Mouse (Mus musculus): Measurements from ENCODE around the gene Myof. TPM values are rescaled to one million over a fixed set of nuclear protein-coding genes. Genes with fewer than 3 reads are reported as not detected.

The Myof gene
- polyA plus RNA-seq, 1 experiment from 2014 or later: 467 TPM

DNA sequence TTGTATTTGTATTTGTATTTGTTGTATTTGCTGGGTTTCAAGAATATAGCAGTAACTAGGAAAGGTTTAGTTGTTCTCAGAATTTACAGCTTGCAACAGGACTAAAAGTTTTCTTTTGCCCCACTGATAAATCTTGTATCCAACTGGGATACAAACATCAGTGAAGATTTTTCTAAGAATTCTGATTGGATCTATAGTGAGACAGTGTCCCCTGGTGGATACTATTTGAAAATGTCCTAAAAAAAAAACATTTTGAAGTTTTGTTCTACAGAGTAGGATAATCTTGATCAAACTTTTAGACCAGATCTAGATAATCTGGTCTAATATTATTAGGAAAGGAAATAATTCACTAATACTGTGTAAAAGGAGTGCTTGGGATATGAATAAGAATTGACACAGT, 106.3 kb downstream of the Myof start:
- no peaks in the 10 kb centered on the region for H3K27me3 ChIP-seq
- no peak for DNase-seq (ENCODE audit: low read depth, low spot score)
- in situ Hi-C loops (cut with MboI; ENCODE audit: low pct_unique_long_range_greater_than_20kb): loop anchor here (5.0 kb wide), 1 partner anchor 100 kb away; no protein-coding TSS in a partner anchor
- peak; percentile 49 for TF ChIP-seq CTCF (IDR thresholded peaks at IDR 0.05)
- ATAC-seq: no peak
- ChIA-PET CTCF (interaction anchor here (0.6 to 2.1 kb wide), 10 partner anchors 13 to 373 kb away, joined by 3 to 10 read pairs (median 4); no protein-coding TSS in a partner anchor), POLR2A (no interaction called here)

DNA sequence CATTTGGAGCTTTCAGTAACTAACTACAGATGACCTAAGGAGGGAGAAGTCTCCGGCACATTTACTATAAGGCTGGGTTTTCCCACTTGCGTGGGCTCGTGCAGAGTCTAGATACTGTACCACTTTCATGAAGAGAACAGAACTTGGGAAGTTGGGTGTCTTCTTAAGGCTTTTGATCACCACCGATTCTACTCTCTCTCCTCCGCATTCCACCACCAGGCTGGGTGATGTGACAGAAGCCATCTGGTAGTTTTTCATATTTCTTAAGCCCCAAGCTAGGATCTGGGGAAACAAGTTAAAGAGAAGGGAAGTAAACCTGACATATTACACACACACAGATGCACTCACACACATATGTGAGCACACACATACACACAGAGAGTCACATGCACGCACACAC, 108.7 kb downstream of the Myof start:
- CTCF ChIA-PET: interaction anchor here (0.9 to 1.3 kb wide), 4 partner anchors 9 to 332 kb away, joined by 3 read pairs; no protein-coding TSS in a partner anchor
- no peaks in the 10 kb centered on the region for H3K27me3 ChIP-seq
- DNase-seq (ENCODE audit: low read depth, low spot score) (no peak), ATAC-seq (no peak)
- POLR2A ChIA-PET: no interaction called here
- TF ChIP-seq CTCF (IDR thresholded peaks at IDR 0.05): no peak
- in situ Hi-C loops (cut with MboI; ENCODE audit: low pct_unique_long_range_greater_than_20kb): loop anchor here (5.0 kb wide), 2 partner anchors 97 to 332 kb away; no protein-coding TSS in a partner anchor

DNA sequence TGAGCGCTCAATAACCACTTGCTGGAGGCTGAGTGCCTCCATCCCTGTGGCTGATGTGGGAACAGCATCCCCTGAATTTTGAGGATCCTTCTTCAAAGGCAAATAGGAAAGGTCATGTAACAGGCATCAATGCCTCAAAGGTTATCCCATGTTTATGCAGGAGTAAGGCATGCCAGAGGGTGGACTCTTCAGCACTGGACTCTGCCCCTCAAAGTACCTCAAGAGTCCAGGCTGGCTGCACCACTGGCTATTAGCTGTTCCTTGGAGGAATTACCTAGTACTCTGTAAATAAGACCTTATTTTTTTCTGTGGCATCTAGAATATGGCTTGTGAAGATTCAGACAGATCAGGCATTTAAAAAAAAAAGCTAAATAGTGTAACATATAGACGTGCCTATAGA, 111.2 kb downstream of the Myof start:
- in situ Hi-C loops (cut with MboI; ENCODE audit: low pct_unique_long_range_greater_than_20kb): loop anchor here (5.0 kb wide), 1 partner anchor 330 kb away; no protein-coding TSS in a partner anchor
- H3K27me3 ChIP-seq: no peaks in the 10 kb centered on the region
- ATAC-seq (no peak), DNase-seq (ENCODE audit: low read depth, low spot score) (no peak)
- POLR2A ChIA-PET: interaction anchor here (1.1 kb wide), 1 partner anchor 10 kb away, joined by 3 read pairs; no protein-coding TSS in a partner anchor
- no peak for TF ChIP-seq CTCF (IDR thresholded peaks at IDR 0.05)
- CTCF ChIA-PET: interaction anchor here (1.0 kb wide), 1 partner anchor 120 kb away, joined by 3 read pairs; no protein-coding TSS in a partner anchor

DNA sequence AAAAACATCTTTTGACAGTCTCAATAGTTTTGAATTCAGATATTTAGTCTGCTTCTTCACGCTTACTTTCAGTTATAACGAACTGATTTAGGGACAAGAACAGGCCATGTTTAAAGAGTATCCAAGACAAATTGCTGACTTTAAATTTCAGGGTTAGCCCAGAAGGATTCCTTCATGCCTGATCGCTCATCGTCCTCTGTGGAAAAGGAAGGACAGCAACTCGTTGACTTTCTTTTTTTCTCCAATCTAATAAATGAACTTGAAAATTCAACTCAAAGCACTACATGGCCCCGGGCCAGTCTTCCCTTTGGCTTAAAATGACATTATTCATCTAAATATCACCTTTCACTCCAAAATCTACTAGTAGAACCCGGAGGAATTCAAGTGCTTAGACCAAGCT, 115.5 kb downstream of the Myof start:
- ATAC-seq (no peak), DNase-seq (ENCODE audit: low read depth, low spot score) (no peak)
- POLR2A ChIA-PET: interaction anchor here (0.7 kb wide), 1 partner anchor 315 kb away, joined by 3 read pairs; no protein-coding TSS in a partner anchor
- in situ Hi-C loops (cut with MboI; ENCODE audit: low pct_unique_long_range_greater_than_20kb): no loop called here
- no peak for TF ChIP-seq CTCF (IDR thresholded peaks at IDR 0.05)
- no peaks in the 10 kb centered on the region for H3K27me3 ChIP-seq
- CTCF ChIA-PET: no interaction called here

DNA sequence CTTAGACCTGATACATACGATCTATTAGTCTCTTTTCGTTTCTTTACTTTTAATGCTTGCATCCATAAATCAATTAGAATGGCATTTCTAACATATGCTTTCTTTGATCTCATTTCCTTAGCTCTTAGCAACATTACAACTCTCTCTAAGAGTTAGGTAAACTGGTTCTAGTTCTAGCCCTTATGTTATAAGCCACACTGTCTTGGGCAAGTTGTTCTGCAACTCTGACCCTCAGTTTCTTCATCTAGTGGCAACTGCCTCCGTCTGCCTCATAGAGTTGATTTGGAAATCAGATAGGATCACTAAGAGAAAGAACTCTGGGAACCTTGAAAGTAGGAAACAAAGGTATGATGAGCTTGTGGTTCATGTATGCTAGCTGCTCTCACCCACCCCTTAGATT, 118.1 kb downstream of the Myof start:
- ChIA-PET CTCF (interaction anchor here (0.8 kb wide), 2 partner anchors 8 to 9 kb away, joined by 3 read pairs; no protein-coding TSS in a partner anchor), POLR2A (no interaction called here)
- DNase-seq (ENCODE audit: low read depth, low spot score) (no peak), ATAC-seq (no peak)
- H3K27me3 ChIP-seq: no peaks in the 10 kb centered on the region
- TF ChIP-seq CTCF (IDR thresholded peaks at IDR 0.05): no peak
- in situ Hi-C loops (cut with MboI; ENCODE audit: low pct_unique_long_range_greater_than_20kb): no loop called here

DNA sequence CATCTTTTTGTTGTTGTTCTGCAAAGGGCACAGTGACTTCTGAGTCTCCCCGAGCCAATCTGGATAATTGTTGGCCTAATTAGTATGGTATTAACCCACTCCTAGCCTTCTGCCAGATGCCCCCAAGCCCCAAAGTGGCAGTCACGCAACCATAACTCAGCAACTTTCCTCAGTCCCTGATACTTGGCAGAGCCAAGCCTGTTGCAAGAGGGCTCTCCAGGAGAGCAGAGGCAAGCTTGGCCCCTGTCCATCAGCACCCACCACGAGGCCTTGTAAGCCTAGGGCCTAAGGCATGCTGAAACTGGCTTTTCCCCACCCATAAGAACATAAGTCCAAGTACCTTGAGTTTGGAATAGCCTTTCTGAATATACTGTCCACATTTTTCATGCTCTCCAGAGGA, 119.1 kb downstream of the Myof start:
- peak; percentile 58 for DNase-seq (ENCODE audit: low read depth, low spot score)
- ChIA-PET CTCF (no interaction called here), POLR2A (no interaction called here)
- no peak for TF ChIP-seq CTCF (IDR thresholded peaks at IDR 0.05)
- no peaks in the 10 kb centered on the region for H3K27me3 ChIP-seq
- in situ Hi-C loops (cut with MboI; ENCODE audit: low pct_unique_long_range_greater_than_20kb): no loop called here
- peak; percentile 60 for ATAC-seq

DNA sequence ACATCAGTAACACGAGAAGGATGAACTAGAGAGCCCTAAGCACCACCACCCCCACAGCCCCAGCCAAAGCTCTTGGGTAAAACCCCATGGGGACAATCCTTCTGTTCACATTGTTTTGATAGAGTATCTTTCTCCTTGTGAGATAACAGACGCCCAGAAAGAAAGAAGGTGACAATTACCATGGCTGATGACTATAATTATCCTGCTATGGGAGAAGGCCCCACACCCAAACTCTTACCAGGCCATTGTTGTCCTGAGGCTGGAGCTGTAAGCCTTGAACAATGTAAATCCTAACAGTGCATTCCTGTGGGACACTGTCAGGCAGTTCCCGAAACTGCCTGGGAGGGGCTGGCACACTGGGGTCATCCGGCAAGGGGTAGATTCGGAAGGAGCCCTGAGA, 122.3 kb downstream of the Myof start:
- ChIA-PET POLR2A (no interaction called here), CTCF (no interaction called here)
- DNase-seq (ENCODE audit: low read depth, low spot score) (no peak), ATAC-seq (no peak)
- in situ Hi-C loops (cut with MboI; ENCODE audit: low pct_unique_long_range_greater_than_20kb): no loop called here
- no peak for TF ChIP-seq CTCF (IDR thresholded peaks at IDR 0.05)
- no peaks in the 10 kb centered on the region for H3K27me3 ChIP-seq

DNA sequence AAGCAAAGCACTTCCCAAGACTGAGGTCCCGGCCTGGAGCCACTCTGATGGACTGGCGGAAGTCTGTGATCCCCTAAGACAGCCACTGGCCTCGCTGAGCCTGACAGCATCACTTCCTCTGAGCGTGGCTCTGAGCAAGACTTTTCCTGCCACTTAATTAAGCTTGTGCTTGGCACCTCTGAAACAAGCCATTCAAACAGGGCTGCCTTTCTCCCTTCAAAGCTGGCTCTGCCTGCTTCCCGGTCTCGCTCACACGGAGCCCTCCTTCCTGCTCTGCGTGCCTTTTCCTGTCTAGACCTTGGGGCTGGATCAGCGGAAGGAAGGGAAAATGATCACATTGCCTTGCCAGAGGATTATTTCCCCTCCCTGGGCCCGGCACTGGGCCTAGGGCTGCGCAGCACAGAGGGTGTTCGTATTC, 124.9 kb downstream of the Myof start:
- DNase-seq (ENCODE audit: low read depth, low spot score): no peak
- ChIA-PET POLR2A (no interaction called here), CTCF (no interaction called here)

DNA sequence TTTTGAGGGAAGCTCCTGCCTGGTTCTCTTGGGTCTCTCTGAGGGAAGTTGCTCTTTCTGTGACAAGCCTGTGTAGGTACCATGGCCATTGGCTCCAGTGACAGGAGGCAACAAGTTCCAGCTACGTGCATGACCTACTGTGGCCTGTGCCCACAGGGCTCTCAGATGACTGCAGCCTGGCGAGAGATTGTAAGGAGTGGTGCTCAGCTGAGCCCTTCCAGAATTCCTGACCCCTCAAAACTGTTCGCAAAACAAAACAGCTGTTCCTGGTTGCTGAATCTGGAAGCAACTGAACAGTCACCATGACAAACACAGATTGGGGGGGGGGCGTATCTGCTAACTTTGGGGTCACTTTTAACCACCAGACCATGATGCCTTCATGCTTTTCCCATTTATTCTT, 129.1 kb downstream of the Myof start:
- no peak for DNase-seq (ENCODE audit: low read depth, low spot score)
- no peaks in the 10 kb centered on the region for H3K27me3 ChIP-seq
- ChIA-PET POLR2A (no interaction called here), CTCF (interaction anchor here (1.2 to 1.3 kb wide), 2 partner anchors 139 to 312 kb away, joined by 3 to 4 read pairs; no protein-coding TSS in a partner anchor)
- TF ChIP-seq CTCF (IDR thresholded peaks at IDR 0.05): no peak
- no peak for ATAC-seq
- in situ Hi-C loops (cut with MboI; ENCODE audit: low pct_unique_long_range_greater_than_20kb): no loop called here

More for the DNA sequence above, 124.9 kb downstream of the Myof start:
- in situ Hi-C loops (cut with MboI; ENCODE audit: low pct_unique_long_range_greater_than_20kb): no loop called here
- no peaks in the 10 kb centered on the region for H3K27me3 ChIP-seq
- ATAC-seq: no peak
- TF ChIP-seq CTCF (IDR thresholded peaks at IDR 0.05): no peak

DNA sequence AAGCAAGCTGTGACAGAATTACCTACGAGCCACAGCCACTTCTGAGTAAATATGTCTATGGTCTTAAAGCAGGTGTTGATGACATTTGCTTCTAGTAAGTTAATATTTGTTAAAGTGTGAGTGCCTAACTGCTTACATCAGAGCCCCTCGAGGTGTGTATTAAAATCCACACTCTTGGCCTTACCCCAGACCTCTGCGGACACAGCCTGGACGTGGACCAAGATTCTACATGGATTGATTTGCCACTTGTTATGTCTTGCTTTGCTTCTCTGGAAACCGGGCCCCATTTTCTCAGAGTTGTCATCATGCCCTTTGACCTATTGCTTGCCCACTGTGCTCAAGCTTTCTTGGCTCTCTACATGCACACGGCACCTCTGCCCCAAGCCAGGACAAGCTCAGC, 130.9 kb downstream of the Myof start:
- ATAC-seq: no peak
- peak; percentile 46 for DNase-seq (ENCODE audit: low read depth, low spot score)
- TF ChIP-seq CTCF (IDR thresholded peaks at IDR 0.05): no peak
- no peaks in the 10 kb centered on the region for H3K27me3 ChIP-seq
- ChIA-PET CTCF (interaction anchor here (1.6 kb wide), 1 partner anchor 24 kb away, joined by 5 read pairs; no protein-coding TSS in a partner anchor), POLR2A (no interaction called here)
- in situ Hi-C loops (cut with MboI; ENCODE audit: low pct_unique_long_range_greater_than_20kb): no loop called here

DNA sequence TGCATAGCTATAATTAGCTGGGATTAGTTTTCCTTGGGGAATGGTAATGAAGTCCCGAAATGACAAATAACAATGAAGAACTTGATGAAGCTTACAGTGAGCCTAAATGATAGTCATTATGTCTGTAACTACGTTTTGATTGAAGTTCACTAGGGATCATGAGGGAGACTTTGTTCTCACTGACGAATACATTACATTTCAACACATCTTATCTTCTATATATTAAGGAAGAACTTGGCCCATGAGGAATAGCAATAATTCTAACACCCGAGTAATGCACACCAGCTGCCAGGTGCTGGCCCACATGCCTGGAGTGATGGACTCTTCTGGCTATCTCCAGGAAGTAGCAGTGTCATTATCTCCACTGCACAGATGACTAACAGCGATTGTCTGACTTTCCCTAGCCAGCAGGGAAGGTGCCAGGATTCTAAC, 133.5 kb downstream of the Myof start:
- in situ Hi-C loops (cut with MboI; ENCODE audit: low pct_unique_long_range_greater_than_20kb): no loop called here
- POLR2A ChIA-PET: interaction anchor here (0.7 kb wide), 1 partner anchor 133 kb away, joined by 3 read pairs; the partner anchor contains the start of gene Myof
- no peak for ATAC-seq
- CTCF ChIA-PET: interaction anchor here (1.3 kb wide), 1 partner anchor 24 kb away, joined by 3 read pairs; no protein-coding TSS in a partner anchor
- H3K27me3 ChIP-seq: no peaks in the 10 kb centered on the region
- TF ChIP-seq CTCF (IDR thresholded peaks at IDR 0.05): no peak
- no peak for DNase-seq (ENCODE audit: low read depth, low spot score)
